Mouse (Mus musculus): ENCODE data around the gene Ppm1b.

- TF ChIP-seq CTCF (IDR thresholded peaks at IDR 0.05 in 2 of 3, conservative IDR thresholded peaks at IDR 0.05 in 1 of 3; ENCODE audit: control insufficient read depth in 1 of 3, insufficient read depth in 1 of 3, low read depth in 2 of 3, low read length in 3 of 3, poor library complexity in 1 of 3, severe bottlenecking in 1 of 3) (no peak), ZC3H11A (IDR thresholded peaks at IDR 0.05; ENCODE audit: low read depth, low read length) (no peak), SIN3A (IDR thresholded peaks at IDR 0.05; ENCODE audit: low read length) (no peak), USF1 (IDR thresholded peaks at IDR 0.05; ENCODE audit: low read depth, low read length) (no peak), POLR2A (IDR thresholded peaks at IDR 0.05; ENCODE audit: control insufficient read depth in 1 of 2, insufficient read depth in 1 of 2, low read depth in 1 of 2, low read length in 2 of 2, poor library complexity in 1 of 2) (no peak), UBTF (IDR thresholded peaks at IDR 0.05; ENCODE audit: borderline replicate concordance, insufficient read depth, low read depth, low read length) (no peak), HCFC1 (IDR thresholded peaks at IDR 0.05; ENCODE audit: low read depth, low read length) (no peak)
Observed at GRCm38 (mm10) chr17:85020343-85020742, 63.8 kb downstream of the Ppm1b start.

Measured in MEL (cell line).